ENCODE assay signal across 11 mouse cellular contexts in genomic region chr7:66346959-66347663, GRCm38 (mm10). TPM values are rescaled to one million over a fixed set of nuclear protein-coding genes. Genes with fewer than 3 reads are reported as not detected.
DNase-seq lines count a peak whose midpoint lies in the region; ATAC-seq and TF ChIP-seq lines count a peak whose summit lies in the region.
"Had no signal": no experiment of that assay in that cellular context is flagged by ENCODE, and none has a peak within 500 bp of the region (broad histone marks: within the 10 kb centered on the region; RNA-seq: fewer than 3 reads in every experiment).

No protein-coding gene starts in this region.

- peak; percentile 75 for DNase-seq in brain, embryonic 14.5 days (ENCODE audit: low read depth)
- peak; percentile 68 for DNase-seq in midbrain, embryonic 14.5 days
- no peak for DNase-seq in right cerebral cortex, postnatal 25 days
- no peak for DNase-seq in spleen, postnatal 14 days (ENCODE audit: low spot score in 2 of 2)
- DNase-seq: adrenal gland, postnatal 25 days; B cell, adult 2 months; heart, postnatal 36 days had no signal

- H3K9ac ChIP-seq in forebrain, embryonic 12.5 days = no peak overlapping the region
- no peak overlapping the region for H3K9ac ChIP-seq in forebrain, embryonic 15.5 days (replicated peaks)
- H3K9ac ChIP-seq in hindbrain, embryonic 15.5 days = no peak overlapping the region
- H3K9ac ChIP-seq in midbrain, embryonic 14.5 days (replicated peaks; ENCODE audit: low read length) = no peak overlapping the region
- H3K9ac ChIP-seq in heart, embryonic 11.5 days (ENCODE audit: low read depth, low read length) = no peak overlapping the region

- no peaks in the 10 kb centered on the region for H3K27me3 ChIP-seq in forebrain, embryonic 12.5 days
- H3K27me3 ChIP-seq in forebrain, embryonic 15.5 days = no peaks in the 10 kb centered on the region
- no peaks in the 10 kb centered on the region for H3K27me3 ChIP-seq in hindbrain, embryonic 15.5 days
- H3K27me3 ChIP-seq in midbrain, embryonic 14.5 days (ENCODE audit: control insufficient read depth, insufficient read depth, low read length) = no peaks in the 10 kb centered on the region
- no peaks in the 10 kb centered on the region for H3K27me3 ChIP-seq in heart, embryonic 11.5 days (ENCODE audit: control insufficient read depth, insufficient read depth, low read length)

- no peak overlapping the region for H3K4me3 ChIP-seq in forebrain, embryonic 12.5 days (replicated peaks)
- H3K4me3 ChIP-seq in forebrain, embryonic 15.5 days = no peak overlapping the region
- H3K4me3 ChIP-seq in hindbrain, embryonic 15.5 days = no peak overlapping the region
- no peak overlapping the region for H3K4me3 ChIP-seq in midbrain, embryonic 14.5 days (replicated peaks; ENCODE audit: low read depth, low read length)
- H3K4me3 ChIP-seq in heart, embryonic 11.5 days (ENCODE audit: low read depth, low read length) = no peak overlapping the region

- no peak for TF ChIP-seq POLR2A in brain, embryonic 14.5 days (IDR thresholded peaks at IDR 0.05; ENCODE audit: borderline replicate concordance, extremely low read depth, insufficient read depth, insufficient read length, poor library complexity, severe bottlenecking)

- ATAC-seq in forebrain, embryonic 12.5 days (ENCODE audit: low FRiP score) = peak; percentile 63; the same call in 1 of the 2 replicates
- ATAC-seq in forebrain, embryonic 15.5 days (replicated peaks) = no peak
- ATAC-seq in hindbrain, embryonic 15.5 days (ENCODE audit: low FRiP score, low read depth) = peak; percentile 73; the same call in 1 of the 2 replicates
- peak; percentile 82 for ATAC-seq in midbrain, embryonic 14.5 days (ENCODE audit: low FRiP score, low TSS enrichment)
- no peak for ATAC-seq in heart, embryonic 11.5 days (replicated peaks; ENCODE audit: insufficient number of reproducible peaks, low FRiP score, low TSS enrichment)

- no peak overlapping the region for H3K4me2 ChIP-seq in forebrain, embryonic 12.5 days
- no peak overlapping the region for H3K4me2 ChIP-seq in forebrain, embryonic 15.5 days (replicated peaks)
- H3K4me2 ChIP-seq in hindbrain, embryonic 15.5 days = peak overlapping the region; percentile 34; the same call in 1 of the 2 replicates
- 0 out of 2 replicates have a peak overlapping the region, but pooled peaks have one; percentile 1 for H3K4me2 ChIP-seq in midbrain, embryonic 14.5 days (ENCODE audit: low read length)
- H3K4me2 ChIP-seq in heart, embryonic 11.5 days = no peak overlapping the region

- no peaks in the 10 kb centered on the region for H3K36me3 ChIP-seq in forebrain, embryonic 12.5 days (replicated peaks)
- no peaks in the 10 kb centered on the region for H3K36me3 ChIP-seq in forebrain, embryonic 15.5 days
- H3K36me3 ChIP-seq in hindbrain, embryonic 15.5 days = no peaks in the 10 kb centered on the region
- no peaks in the 10 kb centered on the region for H3K36me3 ChIP-seq in midbrain, embryonic 14.5 days (ENCODE audit: control insufficient read depth, insufficient read depth, low read length)
- H3K36me3 ChIP-seq in heart, embryonic 11.5 days (ENCODE audit: control insufficient read depth, insufficient read depth, low read length) = no peaks in the 10 kb centered on the region; the same call in 1 of the 2 replicates

- H3K27ac ChIP-seq in forebrain, embryonic 12.5 days = no peak overlapping the region
- H3K27ac ChIP-seq in forebrain, embryonic 15.5 days (replicated peaks) = no peak overlapping the region
- H3K27ac ChIP-seq in hindbrain, embryonic 15.5 days (replicated peaks) = peak overlapping the region; percentile 58
- H3K27ac ChIP-seq in midbrain, embryonic 14.5 days (replicated peaks; ENCODE audit: low read depth, low read length) = peak overlapping the region; percentile 58; the same call in 1 of the 2 replicates
- no peak overlapping the region for H3K27ac ChIP-seq in heart, embryonic 11.5 days (ENCODE audit: low read depth, low read length)

- no peak for TF ChIP-seq CTCF in brain, embryonic 14.5 days (IDR thresholded peaks at IDR 0.05; ENCODE audit: borderline replicate concordance, extremely low read depth, insufficient read depth, insufficient read length)

- peaks cover 10% of the 10 kb centered on the region for H3K4me1 ChIP-seq in forebrain, embryonic 12.5 days
- 0 out of 2 replicates have a peak, but pooled peaks cover 4% of the 10 kb centered on the region for H3K4me1 ChIP-seq in forebrain, embryonic 15.5 days
- peaks cover 8% of the 10 kb centered on the region for H3K4me1 ChIP-seq in hindbrain, embryonic 15.5 days (replicated peaks)
- H3K4me1 ChIP-seq in midbrain, embryonic 14.5 days (ENCODE audit: control insufficient read depth, insufficient read depth, low read length) = peaks cover 8% of the 10 kb centered on the region; the same call in 1 of the 2 replicates
- no peaks in the 10 kb centered on the region for H3K4me1 ChIP-seq in heart, embryonic 11.5 days (ENCODE audit: control insufficient read depth, insufficient read depth, low read length)

- WGBS in forebrain, embryonic 12.5 days = 53% methylated on average over 9 of the region's 9 CpGs
- 43% methylated on average over 9 of the region's 9 CpGs for WGBS in forebrain, embryonic 15.5 days
- WGBS in hindbrain, embryonic 15.5 days = 36% methylated on average over 9 of the region's 9 CpGs
- 43% methylated on average over 9 of the region's 9 CpGs for WGBS in midbrain, embryonic 14.5 days
- WGBS in heart, embryonic 11.5 days (ENCODE audit: insufficient replicate concordance) = 59% methylated on average over 9 of the region's 9 CpGs

- H3K9me3 ChIP-seq in forebrain, embryonic 12.5 days = no peaks in the 10 kb centered on the region
- no peaks in the 10 kb centered on the region for H3K9me3 ChIP-seq in forebrain, embryonic 15.5 days
- H3K9me3 ChIP-seq in hindbrain, embryonic 15.5 days = no peaks in the 10 kb centered on the region
- no peaks in the 10 kb centered on the region for H3K9me3 ChIP-seq in midbrain, embryonic 14.5 days (ENCODE audit: control insufficient read depth, low read length)
- no peaks in the 10 kb centered on the region for H3K9me3 ChIP-seq in heart, embryonic 11.5 days (replicated peaks; ENCODE audit: control insufficient read depth, low read length)

RNA-seq across cellular contexts. Expression of gene Gm10974, which starts 18.6 kb away (rescaled TPM):
- not detected in 2 replicates for polyA plus RNA-seq in forebrain, embryonic 12.5 days (2016; fragmentation: Nextera tagmentation; extraction: Ambion mirVana)
- not detected in 2 replicates for polyA plus RNA-seq in forebrain, embryonic 15.5 days (2015; fragmentation: Nextera tagmentation; extraction: Ambion mirVana)
- not detected in 2 replicates for polyA plus RNA-seq in brain, embryonic 14.5 days (2012; rRNA removed)
- polyA plus RNA-seq in hindbrain, embryonic 15.5 days (2015; fragmentation: Nextera tagmentation; extraction: Ambion mirVana) = not detected in 2 replicates
- not detected in 2 replicates for polyA plus RNA-seq in midbrain, embryonic 14.5 days (2014; fragmentation: Nextera tagmentation; extraction: Ambion mirVana)
- polyA plus RNA-seq in heart, embryonic 11.5 days (2014; fragmentation: Nextera tagmentation; extraction: Ambion mirVana) = not detected in 2 replicates

RNA-seq across cellular contexts. Expression of gene Lrrk1, which starts 41.0 kb away (rescaled TPM):
- polyA plus RNA-seq in forebrain, embryonic 12.5 days (2016; fragmentation: Nextera tagmentation; extraction: Ambion mirVana) = 2.6 and 3.7 TPM in 2 replicates
- 2.2 and 2.6 TPM in 2 replicates for polyA plus RNA-seq in forebrain, embryonic 15.5 days (2015; fragmentation: Nextera tagmentation; extraction: Ambion mirVana)
- polyA plus RNA-seq in brain, embryonic 14.5 days (2012; rRNA removed) = 2.7 and 5.5 TPM in 2 replicates
- polyA plus RNA-seq in hindbrain, embryonic 15.5 days (2015; fragmentation: Nextera tagmentation; extraction: Ambion mirVana) = 3.4 and 4.6 TPM in 2 replicates
- 1.3 and 3.6 TPM in 2 replicates for polyA plus RNA-seq in midbrain, embryonic 14.5 days (2014; fragmentation: Nextera tagmentation; extraction: Ambion mirVana)
- 6.3 and 7.8 TPM in 2 replicates for polyA plus RNA-seq in heart, embryonic 11.5 days (2014; fragmentation: Nextera tagmentation; extraction: Ambion mirVana)

Comparison
In these comparisons a context has a peak if more than half of its experiments do, and no peak if none do; other contexts are left out.
1. ATAC-seq: peak in forebrain, embryonic 12.5 days (single experiment), hindbrain, embryonic 15.5 days (single experiment) and midbrain, embryonic 14.5 days (single experiment); none in forebrain, embryonic 15.5 days (single experiment) and heart, embryonic 11.5 days (single experiment).
2. H3K27ac ChIP-seq: peak in hindbrain, embryonic 15.5 days (single experiment) and midbrain, embryonic 14.5 days (single experiment); none in forebrain, embryonic 12.5 days (single experiment), forebrain, embryonic 15.5 days (single experiment) and heart, embryonic 11.5 days (single experiment).
3. H3K4me2 ChIP-seq: peak in hindbrain, embryonic 15.5 days (single experiment) and midbrain, embryonic 14.5 days (single experiment); none in forebrain, embryonic 12.5 days (single experiment), forebrain, embryonic 15.5 days (single experiment) and heart, embryonic 11.5 days (single experiment).
4. DNase-seq: peak in brain, embryonic 14.5 days (single experiment) and midbrain, embryonic 14.5 days (single experiment); none in right cerebral cortex, postnatal 25 days (single experiment) and spleen, postnatal 14 days (0 of 2).